Mouse (Mus musculus): ENCODE measurements at regions not wholly inside any gene's neighbourhood (a gene's known extent, or its start where the extent isn't known, plus 50 kb on each side); places are given as distances from the start of the nearest gene placed in this dataset.

DNA sequence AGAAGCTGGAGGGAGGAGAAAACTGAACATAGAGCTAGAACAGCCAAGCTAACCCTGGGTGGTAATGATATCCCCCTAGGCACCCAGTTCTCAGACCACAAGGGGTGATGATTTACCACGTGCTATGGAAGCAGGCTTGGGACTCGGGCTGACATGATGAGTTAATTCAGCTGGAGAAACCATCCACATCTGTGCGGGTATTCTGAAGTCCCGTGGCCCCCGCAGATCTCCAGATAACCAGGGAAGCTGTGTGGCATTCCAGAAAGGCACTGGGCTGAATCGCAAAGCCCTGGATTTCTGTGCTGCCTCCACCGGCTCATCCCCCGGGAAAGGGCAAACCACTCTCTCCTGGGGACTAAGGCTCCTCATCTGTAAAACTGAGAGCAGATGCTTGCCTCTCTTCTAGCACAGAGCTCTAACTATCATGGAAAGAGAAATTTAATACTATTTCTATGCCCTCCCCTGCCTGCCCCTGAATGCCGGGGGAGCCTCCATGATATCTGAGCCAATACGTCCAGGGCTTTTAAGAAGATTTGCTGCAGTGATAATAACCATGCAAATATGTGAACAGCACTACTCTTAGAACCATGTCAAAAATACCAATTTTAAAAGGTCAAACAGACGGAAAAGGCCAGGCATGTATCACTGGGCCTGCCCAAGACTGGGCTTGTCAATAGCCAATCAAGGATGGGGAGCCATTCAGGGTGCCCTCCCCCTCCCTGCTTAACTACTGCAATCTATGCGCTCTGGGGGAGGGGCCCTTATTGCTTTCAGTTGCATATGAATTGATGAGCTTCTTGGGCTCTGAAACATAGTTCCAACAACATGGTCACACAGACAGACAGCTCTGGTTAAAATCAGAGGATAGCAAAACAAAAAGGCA, 255.5 kb downstream of the Sox4 start:
- DNase-seq (ENCODE audit: low spot score in 2 of 2) = no peak

DNA sequence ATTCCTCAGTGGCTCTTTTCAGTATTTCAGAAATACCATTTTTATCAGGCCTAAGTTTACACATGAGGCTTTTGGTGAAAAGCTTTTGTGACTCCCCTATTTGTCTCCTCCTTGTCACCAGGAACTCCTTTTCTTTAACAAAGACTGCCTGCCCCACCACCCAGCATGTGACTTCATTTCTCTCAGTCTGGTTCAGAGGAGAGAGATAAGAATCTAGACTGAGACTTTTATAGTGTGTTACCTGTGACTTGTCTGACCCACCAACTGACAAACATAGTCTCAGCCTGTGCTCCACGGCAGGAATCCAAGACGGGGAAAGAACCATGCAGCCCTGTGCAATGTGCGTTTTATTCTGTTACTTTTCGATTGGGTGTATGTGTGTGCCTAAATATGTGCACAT, 260.4 kb downstream of the Sox4 start:
- no peak for DNase-seq (ENCODE audit: low spot score in 2 of 2)

DNA sequence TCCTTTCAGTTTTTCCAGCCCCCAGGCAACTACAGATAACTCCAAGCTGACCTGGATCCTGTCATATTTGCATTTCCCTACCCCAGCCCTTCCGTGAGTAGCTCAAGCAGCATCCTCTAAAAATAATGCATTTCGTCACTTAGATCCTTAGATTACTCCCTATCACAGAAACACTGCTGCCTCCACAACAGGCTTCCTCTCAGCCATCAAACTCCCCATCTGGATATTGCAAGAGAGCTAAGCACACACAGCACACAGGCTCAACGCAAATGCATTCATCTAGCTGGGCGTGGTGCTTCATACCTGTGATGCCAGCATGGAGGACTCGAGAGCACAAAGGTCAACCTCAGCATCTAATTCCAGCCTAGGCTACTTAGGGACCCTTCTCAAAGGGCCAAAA, 260.9 kb downstream of the Sox4 start:
- DNase-seq (ENCODE audit: low spot score in 2 of 2) = no peak

DNA sequence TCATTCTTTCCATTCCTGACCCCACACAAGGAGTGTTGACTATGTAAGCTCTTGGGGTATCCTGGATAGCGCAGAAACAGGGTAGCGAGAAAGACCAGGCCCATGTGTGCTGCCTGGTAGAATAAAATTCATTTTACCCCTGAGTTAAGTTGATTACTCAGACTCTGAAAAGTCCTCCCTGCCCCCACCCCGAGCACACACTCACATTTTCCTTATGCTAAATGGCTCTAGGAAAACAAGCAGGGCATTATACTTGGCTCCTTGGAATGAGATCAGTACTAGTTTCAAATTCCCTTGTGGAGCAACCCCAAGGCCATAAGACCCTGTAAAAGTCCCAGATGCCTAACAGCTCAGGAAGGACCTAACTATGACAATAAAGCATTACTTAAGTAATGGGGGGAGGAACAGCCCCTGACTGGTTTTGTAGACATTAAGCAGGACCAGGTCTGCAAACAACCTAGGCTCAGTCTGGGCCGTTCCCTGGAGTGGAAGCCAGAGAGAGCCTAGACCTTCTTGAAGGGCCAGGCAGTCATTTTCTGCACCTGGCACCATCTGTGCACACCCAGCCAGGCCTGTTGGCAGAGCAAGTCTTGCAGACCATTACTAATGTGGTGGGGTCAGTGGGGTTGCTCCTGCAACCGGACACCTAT, 262.9 kb downstream of the Sox4 start:
- no peak for DNase-seq (ENCODE audit: low spot score in 2 of 2)

DNA sequence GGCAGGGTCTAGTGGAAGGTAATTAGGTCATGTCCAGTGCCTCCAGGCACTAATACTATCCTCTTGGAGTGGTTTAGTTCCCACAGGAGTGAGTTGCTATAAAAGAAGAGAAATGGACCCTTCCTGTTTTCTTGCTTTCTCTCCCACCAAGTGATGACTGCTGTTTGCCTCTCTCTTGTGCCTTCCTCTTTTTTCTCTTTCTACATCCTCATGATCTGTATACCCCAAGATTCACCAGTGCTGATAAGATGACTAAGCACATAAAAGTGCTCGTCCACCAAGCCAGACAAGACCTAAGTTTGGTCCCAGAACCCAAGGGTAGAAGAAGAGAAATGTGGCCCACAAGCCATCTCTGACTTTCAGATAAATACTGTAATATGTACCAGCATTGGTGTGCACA, 265.7 kb downstream of the Sox4 start:
- DNase-seq (ENCODE audit: low spot score in 2 of 2) = no peak

DNA sequence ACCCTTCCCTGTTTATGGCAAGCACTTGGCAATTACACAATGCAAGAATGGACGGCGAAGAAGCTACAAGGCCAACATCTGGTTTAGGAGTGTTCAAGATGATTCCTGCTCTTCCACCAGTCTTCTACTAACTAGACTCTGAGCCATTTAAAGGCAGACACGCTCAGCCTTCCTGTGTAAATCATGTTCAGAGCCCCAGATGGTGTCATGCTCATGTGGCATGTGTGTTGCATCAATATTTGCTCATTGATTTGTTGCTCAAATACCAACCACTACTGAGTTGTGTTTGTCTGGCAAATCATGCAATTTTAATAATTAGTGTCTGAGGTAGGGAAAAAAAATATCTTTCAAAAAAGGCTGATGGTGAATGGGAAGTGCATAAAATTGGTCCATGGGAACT, 269.2 kb downstream of the Sox4 start:
- DNase-seq (ENCODE audit: low spot score in 2 of 2) = no peak

DNA sequence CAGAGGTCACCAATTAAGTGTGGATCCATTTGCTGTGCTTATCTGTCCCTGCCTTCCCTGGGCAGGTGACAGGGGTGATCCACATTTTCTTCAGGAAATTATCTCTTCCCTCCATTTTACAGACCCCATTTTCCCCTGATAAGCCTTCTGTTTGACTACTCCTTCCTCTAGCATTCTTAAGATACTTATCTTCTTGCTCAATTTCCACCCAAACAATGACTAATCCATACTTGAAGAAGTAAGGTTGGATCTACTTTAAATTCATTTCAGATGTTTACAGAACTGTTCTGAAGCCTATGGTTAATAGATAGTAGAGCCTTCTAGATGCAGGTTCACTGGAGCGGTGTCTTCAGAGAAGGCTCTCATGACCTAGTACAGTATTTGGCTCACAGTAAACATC, 273.2 kb downstream of the Sox4 start:
- no peak for DNase-seq (ENCODE audit: low spot score in 2 of 2)

DNA sequence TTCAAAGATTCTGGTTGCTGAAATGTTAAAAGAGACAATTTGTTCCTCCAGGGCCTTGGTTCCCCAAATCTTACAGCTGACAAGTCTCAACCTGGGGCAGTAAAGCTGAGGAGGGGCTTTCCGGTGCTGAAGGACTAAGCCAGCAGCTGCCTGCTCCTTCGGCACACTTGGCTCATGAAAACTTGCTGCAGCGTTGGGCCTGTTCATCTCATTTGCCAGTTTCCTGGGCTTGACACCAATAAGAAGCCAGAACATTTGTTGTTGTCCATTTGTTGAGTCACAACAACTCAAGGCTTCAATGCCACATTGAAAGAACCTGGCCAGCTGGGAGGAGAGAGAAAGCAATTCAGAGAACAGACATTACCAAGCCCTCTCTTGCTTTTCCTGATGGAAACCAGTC, 279.9 kb downstream of the Sox4 start:
- DNase-seq (ENCODE audit: low spot score in 2 of 2) = no peak

DNA sequence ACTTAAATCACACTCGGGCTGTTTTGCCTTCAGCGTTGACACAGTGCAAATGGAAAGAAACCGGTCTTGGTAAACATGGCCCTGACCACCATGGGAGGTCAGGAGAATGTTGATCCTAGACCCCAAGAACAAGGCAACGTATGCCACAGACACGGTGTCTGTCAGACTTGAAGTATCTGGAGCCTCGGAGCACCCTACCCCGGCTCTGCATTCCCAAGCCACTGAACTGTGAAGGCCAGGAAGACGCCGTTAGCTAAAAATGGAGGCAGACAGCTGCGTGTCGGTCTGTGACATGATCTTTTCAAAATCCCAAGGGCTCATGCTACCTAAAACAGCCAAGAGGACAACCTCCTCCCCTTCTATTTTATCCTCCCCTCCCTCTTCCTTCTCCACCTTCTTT, 282.0 kb downstream of the Sox4 start:
- DNase-seq (ENCODE audit: low spot score in 2 of 2) = no peak

DNA sequence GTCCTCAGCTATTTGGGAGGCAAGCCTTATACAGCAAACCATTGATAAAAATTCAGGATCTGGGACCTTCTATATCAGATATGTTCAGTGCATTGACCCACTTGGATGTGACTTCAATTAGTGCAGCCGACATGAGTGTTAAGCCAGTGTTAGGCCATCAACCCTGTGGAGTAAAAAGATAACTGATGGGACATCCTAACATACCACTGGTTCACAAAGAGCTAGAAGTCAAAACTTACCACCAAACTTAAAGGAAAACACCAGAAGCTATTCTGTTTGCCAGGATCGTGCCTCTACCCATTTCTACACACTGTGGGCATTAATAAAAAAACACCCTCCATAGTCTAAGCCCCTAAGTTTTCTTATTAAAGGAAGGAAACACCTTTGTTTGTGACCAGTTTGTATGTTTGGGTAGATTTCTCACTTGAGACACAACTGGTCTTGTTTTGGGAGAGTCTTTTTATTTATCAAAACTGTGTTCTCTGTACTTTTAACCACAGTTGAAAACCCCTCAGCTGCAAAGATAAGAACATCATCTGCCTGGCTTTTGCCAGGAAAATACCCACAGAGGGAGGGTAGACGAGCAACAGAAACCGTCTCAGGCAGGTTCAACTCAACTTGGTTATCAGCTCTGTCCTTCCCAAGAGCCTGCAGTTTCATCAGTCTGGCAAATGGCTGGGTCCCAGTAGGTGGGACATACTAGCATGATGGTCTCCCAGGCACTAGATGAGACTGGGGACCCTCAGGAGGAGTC, 283.5 kb downstream of the Sox4 start:
- no peak for DNase-seq (ENCODE audit: low spot score in 2 of 2)

DNA sequence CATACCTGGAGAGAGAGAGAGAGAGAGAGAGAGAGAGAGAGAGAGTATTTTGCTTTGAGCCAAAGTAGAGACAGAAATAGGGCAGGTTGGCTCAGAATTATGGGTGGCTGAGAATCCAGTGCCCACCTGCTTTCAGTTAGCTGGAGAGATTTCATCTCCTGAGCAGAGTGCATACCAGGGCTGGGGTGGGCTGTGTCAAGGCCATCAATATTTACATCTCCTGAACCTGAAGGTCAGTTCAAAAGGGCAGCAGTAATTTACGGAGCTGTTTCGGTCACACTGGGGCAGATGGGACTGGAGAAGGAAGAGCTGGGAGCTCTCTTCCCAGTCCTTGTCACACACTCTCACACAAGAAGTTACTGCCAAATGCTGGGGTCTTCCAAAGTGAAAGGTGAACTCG, 286.7 kb downstream of the Sox4 start:
- DNase-seq (ENCODE audit: low spot score in 2 of 2) = no peak

DNA sequence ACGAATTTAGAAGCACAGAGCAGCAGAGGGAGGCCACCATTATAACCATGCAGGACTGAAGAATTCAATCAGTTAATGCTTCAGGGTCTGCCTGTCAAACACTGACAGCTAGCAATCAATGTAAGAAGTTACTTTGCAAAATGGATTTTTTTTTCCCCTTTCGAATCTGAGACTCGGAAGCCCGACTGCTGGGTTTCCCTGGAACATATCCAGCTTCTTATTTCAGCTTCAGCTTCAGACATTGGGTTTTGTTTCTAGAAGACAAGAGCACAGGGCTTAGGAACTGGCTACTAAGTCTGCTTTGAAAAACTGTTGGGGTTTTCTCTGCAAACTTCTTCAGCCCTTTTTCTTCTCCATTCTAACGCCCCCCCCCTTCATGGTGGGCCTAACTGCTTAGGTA, 288.4 kb downstream of the Sox4 start:
- no peak for DNase-seq (ENCODE audit: low spot score in 2 of 2)

DNA sequence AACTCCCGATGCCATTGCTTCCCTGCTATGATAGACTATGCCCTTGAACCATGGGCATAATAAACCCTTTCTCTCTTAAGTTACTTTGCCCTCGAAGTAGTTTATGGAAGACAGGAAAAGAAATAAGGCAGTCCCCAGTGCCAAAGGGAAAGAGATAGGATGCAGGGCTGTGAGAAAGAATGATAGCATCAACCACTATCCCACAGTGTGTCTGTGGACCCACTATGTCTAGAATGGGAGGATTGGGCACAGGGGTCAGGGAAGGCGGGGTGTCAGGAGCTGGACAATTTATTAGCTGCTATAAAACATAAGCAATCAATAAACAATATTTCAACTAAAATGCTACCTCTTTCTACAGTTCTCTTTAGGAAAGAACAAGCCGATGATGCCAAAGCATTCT, 288.8 kb downstream of the Sox4 start:
- no peak for DNase-seq (ENCODE audit: low spot score in 2 of 2)

DNA sequence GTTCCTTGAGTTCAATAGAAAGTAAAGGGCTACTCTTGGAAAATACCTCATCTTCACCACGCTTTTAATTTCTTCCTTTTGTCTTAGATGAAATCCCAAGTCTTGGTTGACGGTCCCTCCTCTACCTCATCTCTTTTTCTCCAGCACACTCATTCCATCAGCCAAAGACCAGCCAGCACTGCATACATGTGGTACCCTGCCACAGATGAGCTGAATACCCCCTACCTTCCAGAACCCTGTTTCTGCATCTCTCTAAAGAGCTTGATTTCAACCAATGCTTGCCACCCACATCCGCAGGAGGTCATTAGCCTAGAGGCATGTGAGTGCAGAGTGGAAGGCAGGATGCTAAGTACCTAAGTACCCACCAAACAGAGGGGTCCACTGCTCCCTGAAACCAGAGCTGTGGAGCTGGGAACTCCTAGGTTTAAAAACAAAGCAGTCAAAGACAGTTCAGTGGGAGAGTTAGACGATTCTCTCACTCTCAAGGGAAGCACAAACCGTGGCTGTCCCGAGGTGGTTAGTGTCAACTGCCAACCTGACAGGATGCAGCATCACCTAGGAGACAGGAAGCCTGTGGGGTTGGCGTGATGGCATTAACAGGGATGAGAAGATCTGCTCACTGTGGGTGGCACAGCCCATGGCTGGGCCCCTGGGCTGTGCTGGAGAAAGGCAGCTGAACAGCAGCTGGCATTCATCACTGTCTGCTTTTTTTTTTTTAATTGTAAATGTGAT, 289.4 kb downstream of the Sox4 start:
- no peak for DNase-seq (ENCODE audit: low spot score in 2 of 2)

DNA sequence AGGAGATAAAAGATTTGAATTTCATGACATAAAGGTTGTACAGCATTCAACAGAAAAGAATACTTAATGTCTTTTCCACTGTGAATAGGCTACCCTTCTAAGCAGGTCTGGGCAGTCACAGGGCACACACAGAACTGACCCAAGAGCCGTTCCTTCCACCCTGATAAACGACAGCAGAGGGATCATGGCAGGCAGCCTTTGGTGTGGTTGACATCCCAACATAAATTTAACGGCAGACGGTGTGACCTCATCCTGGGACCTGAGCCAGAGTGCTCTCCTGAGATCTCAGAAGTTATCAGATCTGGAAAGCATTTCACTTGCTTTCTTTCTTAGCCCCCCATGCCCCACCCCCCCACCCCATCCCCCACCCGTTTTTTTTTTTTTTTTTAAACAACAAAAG, 290.1 kb downstream of the Sox4 start:
- DNase-seq (ENCODE audit: low spot score in 2 of 2) = peak; percentile 3 to 13

DNA sequence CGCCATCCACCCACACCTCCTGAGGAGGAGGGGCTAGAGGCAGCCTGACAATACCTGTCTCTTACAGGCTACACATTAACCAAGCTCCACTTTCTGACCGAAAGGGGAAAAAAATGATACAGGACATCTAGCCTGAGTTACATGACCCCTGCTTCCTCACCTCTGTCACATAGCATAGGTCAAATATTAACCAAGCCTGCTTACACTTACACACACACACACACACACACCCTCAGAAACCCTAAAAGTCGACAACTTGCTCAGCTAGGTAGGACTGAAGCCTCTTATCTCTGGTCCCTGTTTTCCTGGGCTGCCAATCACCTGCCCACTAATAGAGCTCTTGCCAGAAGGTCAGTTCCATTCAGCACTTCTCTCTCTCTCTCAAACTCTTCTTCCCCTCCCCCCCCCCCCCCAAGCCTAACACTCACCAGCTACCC, 291.2 kb downstream of the Sox4 start:
- DNase-seq (ENCODE audit: low spot score in 2 of 2) = no peak

DNA sequence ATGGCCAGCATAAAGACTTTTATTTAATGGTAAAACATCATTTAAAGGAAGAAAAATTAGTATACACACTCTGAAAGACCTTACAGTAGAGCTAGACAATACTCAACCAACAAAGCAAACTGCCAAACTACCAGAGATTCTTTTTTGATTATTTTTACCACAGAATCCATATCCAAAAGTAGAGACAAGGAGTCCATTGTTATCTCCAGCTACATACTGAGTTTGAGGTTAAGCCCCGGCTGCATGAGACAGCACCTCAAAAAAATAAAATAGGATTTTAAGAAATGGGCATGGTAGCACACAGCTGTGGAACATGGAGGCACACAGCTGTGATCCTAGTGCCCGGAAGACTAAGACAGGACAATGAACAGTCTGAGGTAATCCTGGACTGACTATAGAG, 293.4 kb downstream of the Sox4 start:
- no peak for DNase-seq (ENCODE audit: low spot score in 2 of 2)

DNA sequence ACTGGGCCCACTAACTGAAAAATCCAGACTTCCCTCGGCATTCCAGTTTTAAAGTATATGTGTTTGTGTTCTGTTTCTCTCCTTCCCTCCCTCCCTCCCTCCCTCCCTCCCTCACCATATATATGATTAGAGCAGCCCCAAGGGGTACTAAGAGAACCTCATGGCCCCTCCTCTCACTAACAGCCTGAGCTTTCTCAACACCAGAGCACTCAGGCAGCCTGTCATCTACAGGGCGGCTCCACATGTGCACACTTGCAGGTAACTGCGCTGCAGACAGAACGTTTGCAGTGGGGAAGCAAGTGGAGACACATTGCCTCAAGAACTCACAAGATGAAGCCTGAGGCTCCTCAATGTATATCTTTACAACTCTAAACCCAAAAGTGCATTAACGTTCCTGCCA, 294.9 kb downstream of the Sox4 start:
- no peak for DNase-seq (ENCODE audit: low spot score in 2 of 2)

DNA sequence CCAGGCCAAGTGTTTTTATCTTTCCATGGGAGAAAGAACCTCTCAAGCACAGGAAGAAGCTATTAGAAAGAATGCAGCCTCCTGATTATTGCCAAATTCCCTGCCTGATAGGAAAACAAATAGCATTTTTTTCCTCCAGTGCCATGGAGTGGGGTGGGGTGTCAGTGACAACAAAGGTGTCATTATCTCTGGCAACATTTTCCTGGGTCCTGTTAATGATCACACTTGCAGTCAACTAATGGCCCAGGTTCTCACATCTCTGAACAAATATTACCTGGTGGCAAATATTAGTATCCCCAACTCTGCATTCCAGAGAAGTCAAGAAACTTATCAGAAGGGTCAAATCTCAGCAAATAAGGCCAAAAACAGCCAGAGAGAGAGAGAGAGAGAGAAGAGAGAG, 298.6 kb downstream of the Sox4 start:
- DNase-seq (ENCODE audit: low spot score in 2 of 2) = no peak

DNA sequence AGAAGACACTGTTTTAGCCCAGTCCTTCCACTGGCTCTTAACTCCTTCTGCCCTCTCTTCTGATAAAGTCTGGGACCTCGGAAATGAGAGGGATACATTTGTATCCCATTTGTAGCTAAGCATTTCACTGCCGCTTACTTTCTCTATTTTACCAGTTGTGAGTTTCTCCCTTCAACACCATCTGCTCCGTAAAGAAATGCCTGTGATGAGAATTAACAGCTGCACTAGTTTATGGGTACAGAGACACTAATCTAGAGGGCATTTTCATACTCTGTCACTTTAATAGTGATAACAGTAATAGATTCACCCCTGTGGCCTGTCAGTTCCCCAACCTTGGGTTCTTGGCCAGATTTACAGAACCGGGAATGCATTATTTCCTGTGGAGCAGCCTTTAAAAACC, 300.2 kb downstream of the Sox4 start:
- no peak for DNase-seq (ENCODE audit: low spot score in 2 of 2)

DNA sequence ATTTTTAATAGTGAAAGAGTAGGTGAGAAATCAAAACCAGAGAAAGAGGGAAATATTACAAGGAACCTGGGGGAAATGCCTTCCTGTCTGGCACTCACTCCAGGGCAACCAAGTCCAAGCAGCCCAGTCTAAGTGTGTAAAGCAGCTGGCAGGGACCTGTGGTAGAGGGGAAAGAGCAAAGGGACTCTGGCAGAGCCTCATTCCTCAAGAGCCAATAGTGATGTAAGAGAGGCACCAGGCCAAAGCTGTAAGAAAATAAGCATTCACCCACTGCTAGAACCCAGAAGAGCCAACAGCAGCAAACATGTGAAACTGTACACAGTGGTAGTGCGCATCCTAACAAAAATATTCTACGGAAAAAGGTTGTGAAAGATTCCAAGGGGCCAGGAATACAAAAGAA, 301.7 kb downstream of the Sox4 start:
- DNase-seq (ENCODE audit: low spot score in 2 of 2) = peak; percentile 39 to 56

DNA sequence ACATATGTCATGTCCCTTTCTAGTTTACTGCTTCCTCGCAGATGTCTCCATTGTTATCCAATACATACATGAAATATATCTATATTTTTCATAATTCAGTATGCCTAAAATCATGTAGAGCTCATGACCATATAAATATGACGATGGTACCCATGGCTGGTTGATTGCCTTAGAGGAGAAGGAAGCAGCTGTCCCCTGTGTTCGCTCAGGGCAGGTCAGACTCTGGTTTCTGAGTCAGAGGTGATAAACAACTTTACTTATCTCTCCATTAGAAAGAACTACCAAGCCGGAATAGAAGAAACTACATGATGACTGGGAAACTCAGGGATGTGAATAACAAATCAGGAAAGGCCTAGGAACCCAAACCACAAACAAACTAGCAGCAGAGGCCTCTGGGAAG, 307.6 kb downstream of the Sox4 start:
- DNase-seq (ENCODE audit: low spot score in 2 of 2) = no peak

All from heart, adult 9 months (tissue).